Mouse (Mus musculus): ENCODE results near the gene Rpp40. TPM values are rescaled to one million over a fixed set of nuclear protein-coding genes. Genes with fewer than 3 reads are reported as not detected.

Gene Rpp40
- polyA plus RNA-seq, 1 experiment: 38.5 TPM

- Histone ChIP-seq H3K36me3 (ENCODE audit: control insufficient read depth, insufficient read depth, low read length, poor library complexity, severe bottlenecking) (no peaks in the 10 kb centered on the region), H3K27me3 (ENCODE audit: control insufficient read depth, insufficient read depth, low read length, poor library complexity, severe bottlenecking) (no peaks in the 10 kb centered on the region), H3K4me1 (ENCODE audit: control insufficient read depth, insufficient read depth, low read length) (no peaks in the 10 kb centered on the region), H3K9ac (ENCODE audit: low read depth, poor library complexity, severe bottlenecking) (no peak overlapping the region), H3K27ac (ENCODE audit: insufficient read depth, low read length) (no peak overlapping the region), H3K4me3 (ENCODE audit: low read depth, low read length) (no peak overlapping the region), H3K9me3 (replicated peaks; ENCODE audit: control insufficient read depth, insufficient read depth, low read length, poor library complexity, severe bottlenecking) (0 out of 2 replicates have a peak, but pooled peaks cover 1% of the 10 kb centered on the region)
- no peak for TF ChIP-seq POLR2A (IDR thresholded peaks at IDR 0.05; ENCODE audit: insufficient read depth, low read length)
- TF ChIP-seq CTCF (IDR thresholded peaks at IDR 0.05; ENCODE audit: low read depth, low read length): no peak
- TF ChIP-seq EP300 (IDR thresholded peaks at IDR 0.05; ENCODE audit: insufficient read depth, low read depth, low read length): no peak
These were observed 33.9 kb upstream of the Rpp40 start for GRCm38 (mm10) chr13:35939871-35940665.

- Histone ChIP-seq H3K9me3 (replicated peaks; ENCODE audit: control insufficient read depth, insufficient read depth, low read length, poor library complexity, severe bottlenecking) (peaks cover 8% of the 10 kb centered on the region; the same call in 1 of the 2 replicates), H3K9ac (ENCODE audit: low read depth, poor library complexity, severe bottlenecking) (no peak overlapping the region), H3K4me1 (ENCODE audit: control insufficient read depth, insufficient read depth, low read length) (no peaks in the 10 kb centered on the region), H3K27me3 (ENCODE audit: control insufficient read depth, insufficient read depth, low read length, poor library complexity, severe bottlenecking) (no peaks in the 10 kb centered on the region), H3K36me3 (ENCODE audit: control insufficient read depth, insufficient read depth, low read length, poor library complexity, severe bottlenecking) (no peaks in the 10 kb centered on the region), H3K4me3 (ENCODE audit: low read depth, low read length) (no peak overlapping the region), H3K27ac (ENCODE audit: insufficient read depth, low read length) (no peak overlapping the region)
- TF ChIP-seq CTCF (IDR thresholded peaks at IDR 0.05; ENCODE audit: low read depth, low read length) (no peak), EP300 (IDR thresholded peaks at IDR 0.05; ENCODE audit: insufficient read depth, low read depth, low read length) (no peak), POLR2A (IDR thresholded peaks at IDR 0.05; ENCODE audit: insufficient read depth, low read length) (no peak)
These were observed 31.8 kb upstream of the Rpp40 start for GRCm38 (mm10) chr13:35937991-35938390.

- no peaks in the 10 kb centered on the region for H3K9me3 ChIP-seq (replicated peaks; ENCODE audit: control insufficient read depth, insufficient read depth, low read length, poor library complexity, severe bottlenecking)
- no peaks in the 10 kb centered on the region for H3K27me3 ChIP-seq (ENCODE audit: control insufficient read depth, insufficient read depth, low read length, poor library complexity, severe bottlenecking)
- TF ChIP-seq CTCF (IDR thresholded peaks at IDR 0.05; ENCODE audit: low read depth, low read length): no peak
- no peak for TF ChIP-seq EP300 (IDR thresholded peaks at IDR 0.05; ENCODE audit: insufficient read depth, low read depth, low read length)
- no peak for TF ChIP-seq POLR2A (IDR thresholded peaks at IDR 0.05; ENCODE audit: insufficient read depth, low read length)
- H3K9ac ChIP-seq (ENCODE audit: low read depth, poor library complexity, severe bottlenecking): no peak overlapping the region
- H3K4me3 ChIP-seq (ENCODE audit: low read depth, low read length): no peak overlapping the region
- H3K4me1 ChIP-seq (ENCODE audit: control insufficient read depth, insufficient read depth, low read length): no peaks in the 10 kb centered on the region
- no peak overlapping the region for H3K27ac ChIP-seq (ENCODE audit: insufficient read depth, low read length)
- no peaks in the 10 kb centered on the region for H3K36me3 ChIP-seq (ENCODE audit: control insufficient read depth, insufficient read depth, low read length, poor library complexity, severe bottlenecking)
These were observed 5.3 kb upstream of the Rpp40 start for GRCm38 (mm10) chr13:35911476-35911875.

- H3K27ac ChIP-seq (ENCODE audit: insufficient read depth, low read length): no peak overlapping the region
- TF ChIP-seq EP300 (IDR thresholded peaks at IDR 0.05; ENCODE audit: insufficient read depth, low read depth, low read length): no peak
- no peak for TF ChIP-seq POLR2A (IDR thresholded peaks at IDR 0.05; ENCODE audit: insufficient read depth, low read length)
- no peak for TF ChIP-seq CTCF (IDR thresholded peaks at IDR 0.05; ENCODE audit: low read depth, low read length)
These were observed 781 bp downstream of the Rpp40 start for GRCm38 (mm10) chr13:35905378-35905777.

GRCm38 (mm10) chr13:35892866-35893265 lies 13.3 kb downstream of the Rpp40 start:
- Histone ChIP-seq H3K9ac (ENCODE audit: low read depth, poor library complexity, severe bottlenecking) (no peak overlapping the region), H3K27ac (ENCODE audit: insufficient read depth, low read length) (no peak overlapping the region), H3K27me3 (ENCODE audit: control insufficient read depth, insufficient read depth, low read length, poor library complexity, severe bottlenecking) (no peaks in the 10 kb centered on the region), H3K4me3 (ENCODE audit: low read depth, low read length) (no peak overlapping the region), H3K4me1 (ENCODE audit: control insufficient read depth, insufficient read depth, low read length) (no peaks in the 10 kb centered on the region), H3K9me3 (replicated peaks; ENCODE audit: control insufficient read depth, insufficient read depth, low read length, poor library complexity, severe bottlenecking) (no peaks in the 10 kb centered on the region), H3K36me3 (ENCODE audit: control insufficient read depth, insufficient read depth, low read length, poor library complexity, severe bottlenecking) (peaks cover 7% of the 10 kb centered on the region; the same call in 1 of the 2 replicates)
- TF ChIP-seq CTCF (IDR thresholded peaks at IDR 0.05; ENCODE audit: low read depth, low read length) (no peak), EP300 (IDR thresholded peaks at IDR 0.05; ENCODE audit: insufficient read depth, low read depth, low read length) (no peak), POLR2A (IDR thresholded peaks at IDR 0.05; ENCODE audit: insufficient read depth, low read length) (no peak)

More at GRCm38 (mm10) chr13:35905378-35905777, 781 bp downstream of the Rpp40 start:
- Histone ChIP-seq H3K36me3 (ENCODE audit: control insufficient read depth, insufficient read depth, low read length, poor library complexity, severe bottlenecking) (0 out of 2 replicates have a peak, but pooled peaks cover 4% of the 10 kb centered on the region), H3K27me3 (ENCODE audit: control insufficient read depth, insufficient read depth, low read length, poor library complexity, severe bottlenecking) (no peaks in the 10 kb centered on the region), H3K4me1 (ENCODE audit: control insufficient read depth, insufficient read depth, low read length) (no peaks in the 10 kb centered on the region), H3K9ac (ENCODE audit: low read depth, poor library complexity, severe bottlenecking) (peak overlapping the region; percentile 46), H3K9me3 (replicated peaks; ENCODE audit: control insufficient read depth, insufficient read depth, low read length, poor library complexity, severe bottlenecking) (no peaks in the 10 kb centered on the region), H3K4me3 (ENCODE audit: low read depth, low read length) (peak overlapping the region; percentile 82)

GRCm38 (mm10) chr13:35886121-35886725 lies 19.9 kb downstream of the Rpp40 start:
- no peaks in the 10 kb centered on the region for H3K36me3 ChIP-seq (ENCODE audit: control insufficient read depth, insufficient read depth, low read length, poor library complexity, severe bottlenecking)
- no peak overlapping the region for H3K4me3 ChIP-seq (ENCODE audit: low read depth, low read length)
- no peak overlapping the region for H3K9ac ChIP-seq (ENCODE audit: low read depth, poor library complexity, severe bottlenecking)
- H3K27ac ChIP-seq (ENCODE audit: insufficient read depth, low read length): no peak overlapping the region
- H3K9me3 ChIP-seq (replicated peaks; ENCODE audit: control insufficient read depth, insufficient read depth, low read length, poor library complexity, severe bottlenecking): no peaks in the 10 kb centered on the region
- peaks cover 2% of the 10 kb centered on the region for H3K4me1 ChIP-seq (ENCODE audit: control insufficient read depth, insufficient read depth, low read length)
- TF ChIP-seq EP300 (IDR thresholded peaks at IDR 0.05; ENCODE audit: insufficient read depth, low read depth, low read length) (no peak), CTCF (IDR thresholded peaks at IDR 0.05; ENCODE audit: low read depth, low read length) (peak; percentile 87), POLR2A (IDR thresholded peaks at IDR 0.05; ENCODE audit: insufficient read depth, low read length) (no peak)
- no peaks in the 10 kb centered on the region for H3K27me3 ChIP-seq (ENCODE audit: control insufficient read depth, insufficient read depth, low read length, poor library complexity, severe bottlenecking)
